Mouse (Mus musculus) stomach, postnatal 0 days (tissue): ENCODE results near the gene Akap14. TPM values are rescaled to one million over a fixed set of nuclear protein-coding genes. Genes with fewer than 3 reads are reported as not detected.
"Not testable (repeated sequence)": the region's sequence is repeated elsewhere in the genome, so short reads cannot be mapped to it uniquely, and the experiment has no call there.

Experiments
- ATAC-seq: fragments of 200-750 bp; cut with Nextera tagmentation; 2 replicates; pipeline ENCODE4 v1.8.0; 2017; ENCODE audit not compliant: low FRiP score, low TSS enrichment
- DNase-seq: peaks from one replicate; pipeline ENCODE4 v3.0.0-alpha.2; 2016; ENCODE audit warnings: low spot score
- H3K27ac ChIP-seq: fragments of 300-500 bp; sonication (generic); replicated peaks from 2 replicates; pipeline ENCODE4 v1.5.1; 2014; ENCODE audit warnings: mild to moderate bottlenecking, control low read depth
- H3K27me3 ChIP-seq: fragments of 300-500 bp; sonication (generic); 2 replicates; pipeline ENCODE4 v1.6.1; 2014; ENCODE audit warnings: low read length; ENCODE audit not compliant: control insufficient read depth, insufficient read depth
- H3K36me3 ChIP-seq: fragments of 300-500 bp; sonication (generic); 2 replicates; pipeline ENCODE4 v1.6.1; 2014; ENCODE audit warnings: low read length, mixed read lengths; ENCODE audit not compliant: control insufficient read depth, insufficient read depth
- H3K4me1 ChIP-seq: fragments of 300-500 bp; sonication (generic); replicated peaks from 2 replicates; pipeline ENCODE4 v1.6.1; 2014; ENCODE audit warnings: antibody characterized with exemption; ENCODE audit not compliant: control insufficient read depth, insufficient read depth
- H3K4me2 ChIP-seq: fragments of 300-500 bp; sonication (generic); replicated peaks from 2 replicates; pipeline ENCODE4 v1.6.1; 2014; ENCODE audit warnings: low read depth, mild to moderate bottlenecking, control low read depth, moderate library complexity
- H3K4me3 ChIP-seq: fragments of 300-500 bp; sonication (generic); 2 replicates; pipeline ENCODE4 v1.5.1; 2014; ENCODE audit warnings: low read depth, low read length, control low read depth
- H3K9ac ChIP-seq: fragments of 300-500 bp; sonication (generic); 2 replicates; pipeline ENCODE4 v1.6.1; 2014; ENCODE audit warnings: mild to moderate bottlenecking, low read length, control low read depth, mixed read lengths
- H3K9me3 ChIP-seq: fragments of 300-500 bp; sonication (generic); 2 replicates; pipeline ENCODE4 v1.6.1; 2016; ENCODE audit warnings: low read length; ENCODE audit not compliant: control insufficient read depth
- CTCF ChIP-seq: IDR thresholded peaks from 2 replicates; pipeline ENCODE4 v1.5.1; 2016; ENCODE audit warnings: antibody characterized with exemption, low read depth, mild to moderate bottlenecking, moderate library complexity
- EP300 ChIP-seq: optimal IDR thresholded peaks from 2 replicates; pipeline ENCODE3; 2016; ENCODE audit warnings: antibody characterized with exemption
- WGBS: fragments of 180-500 bp; shearing (Covaris S2); extraction: QIAGEN DNeasy Blood & Tissue Kit; methylation state at CpG from one replicate; pipeline ENCODE4 v1.1.7; 2014; 5-methylcytosine and 5-hydroxymethylcytosine counted together
- polyA plus RNA-seq: library from polyadenylated mRNA; unstranded; fragments of >200 nt; fragmentation: Nextera tagmentation; extraction: Ambion mirVana; gene quantifications from 2 replicates; pipeline ENCODE4 v1.2.1, GENCODE M21; 2015

The Akap14 gene
- polyA plus RNA-seq, 1 experiment from 2014 or later: not detected

- WGBS: 40% methylated on average over 3 of the region's 3 CpGs
- Histone ChIP-seq H3K27ac (no peak overlapping the region), H3K4me2 (no peak overlapping the region), H3K4me3 (no peak overlapping the region), H3K36me3 (no peaks in the 10 kb centered on the region), H3K9me3 (no peaks in the 10 kb centered on the region), H3K4me1 (no peaks in the 10 kb centered on the region), H3K9ac (no peak overlapping the region), H3K27me3 (no peaks in the 10 kb centered on the region)
- ATAC-seq (no peak; the same call in 1 of the 2 replicates), DNase-seq (peak; percentile 22)
- peak; percentile 76 for TF ChIP-seq CTCF
- TF ChIP-seq EP300: no peak
Observed at GRCm38 (mm10) chrX:37167085-37167484, 1.6 kb downstream of the Akap14 start.

- DNase-seq: no peak
- no peak for TF ChIP-seq EP300
- TF ChIP-seq CTCF: no peak
- WGBS: 74% methylated on average over 18 of the region's 18 CpGs
- Histone ChIP-seq H3K4me3 (no peak overlapping the region), H3K36me3 (no peaks in the 10 kb centered on the region), H3K9me3 (no peaks in the 10 kb centered on the region), H3K27ac (no peak overlapping the region), H3K27me3 (no peaks in the 10 kb centered on the region), H3K4me2 (no peak overlapping the region), H3K9ac (no peak overlapping the region), H3K4me1 (no peaks in the 10 kb centered on the region)
- ATAC-seq: no peak
Observed at GRCm38 (mm10) chrX:37163115-37163514, 5.5 kb downstream of the Akap14 start.

GRCm38 (mm10) chrX:37161169-37161568, 7.5 kb downstream of the Akap14 start:
- no peaks in the 10 kb centered on the region for H3K4me1 ChIP-seq

GRCm38 (mm10) chrX:37157839-37158238, 10.8 kb downstream of the Akap14 start:
- Histone ChIP-seq H3K4me1 (no peaks in the 10 kb centered on the region), H3K27ac (no peak overlapping the region), H3K36me3 (no peaks in the 10 kb centered on the region), H3K9me3 (no peaks in the 10 kb centered on the region), H3K4me3 (no peak overlapping the region), H3K9ac (no peak overlapping the region), H3K4me2 (no peak overlapping the region), H3K27me3 (no peaks in the 10 kb centered on the region)
- ATAC-seq (no peak), DNase-seq (no peak)
- TF ChIP-seq EP300 (no peak), CTCF (peak; percentile 59)
- WGBS: 60% methylated on average over 4 of the region's 4 CpGs

More at GRCm38 (mm10) chrX:37161169-37161568, 7.5 kb downstream of the Akap14 start:
- H3K4me2 ChIP-seq: no peak overlapping the region
- no peak overlapping the region for H3K9ac ChIP-seq
- ATAC-seq: no peak
- H3K36me3 ChIP-seq: no peaks in the 10 kb centered on the region
- WGBS: 75% methylated on average over 10 of the region's 10 CpGs
- no peak overlapping the region for H3K4me3 ChIP-seq
- H3K9me3 ChIP-seq: no peaks in the 10 kb centered on the region
- H3K27ac ChIP-seq: no peak overlapping the region
- no peaks in the 10 kb centered on the region for H3K27me3 ChIP-seq
- DNase-seq: no peak
- TF ChIP-seq EP300: no peak
- no peak for TF ChIP-seq CTCF

GRCm38 (mm10) chrX:37144954-37145353, 23.7 kb downstream of the Akap14 start:
- Histone ChIP-seq H3K9ac (no peak overlapping the region), H3K4me1 (no peaks in the 10 kb centered on the region), H3K9me3 (no peaks in the 10 kb centered on the region), H3K4me3 (no peak overlapping the region), H3K27ac (no peak overlapping the region), H3K36me3 (no peaks in the 10 kb centered on the region), H3K4me2 (no peak overlapping the region), H3K27me3 (no peaks in the 10 kb centered on the region)
- no peak for ATAC-seq
- 100% methylated on average over 2 of the region's 2 CpGs for WGBS
- peak; percentile 59 for TF ChIP-seq CTCF
- TF ChIP-seq EP300: no peak
- DNase-seq: peak; percentile 40

- H3K4me2 ChIP-seq, H3K36me3 ChIP-seq, H3K4me3 ChIP-seq, H3K9me3 ChIP-seq, DNase-seq, H3K27me3 ChIP-seq, ATAC-seq, H3K9ac ChIP-seq, H3K27ac ChIP-seq, H3K4me1 ChIP-seq: not testable (repeated sequence)
- 88% methylated on average over 2 of the region's 4 CpGs for WGBS
Observed at GRCm38 (mm10) chrX:37144498-37144897, 24.1 kb downstream of the Akap14 start.
